12 mouse cellular contexts compared by ENCODE assay signal in genomic region chr14:48590426-48590825, GRCm38 (mm10).
DNase-seq lines count a peak whose midpoint lies in the region; ATAC-seq and TF ChIP-seq lines count a peak whose summit lies in the region.
"Had no signal": no experiment of that assay in that cellular context is flagged by ENCODE, and none has a peak within 500 bp of the region (broad histone marks: within the 10 kb centered on the region; RNA-seq: fewer than 3 reads in every experiment).

No protein-coding gene starts in this region.

- WGBS in heart, embryonic 15.5 days = 33% methylated on average over 14 of the region's 14 CpGs

- H3K27me3 ChIP-seq in heart, embryonic 15.5 days = no peaks in the 10 kb centered on the region
- H3K27me3 ChIP-seq: neural tube, embryonic 15.5 days had no signal

- no peaks in the 10 kb centered on the region for H3K36me3 ChIP-seq in heart, embryonic 15.5 days
- H3K36me3 ChIP-seq: neural tube, embryonic 15.5 days had no signal

- H3K9me3 ChIP-seq in heart, embryonic 15.5 days (replicated peaks) = no peaks in the 10 kb centered on the region
- H3K9me3 ChIP-seq: neural tube, embryonic 15.5 days had no signal

- intact Hi-C loops in heart, postnatal 25 days (cut with DNase I) = no loop called here

- H3K9ac ChIP-seq in heart, embryonic 15.5 days = no peak overlapping the region
- H3K9ac ChIP-seq: neural tube, embryonic 15.5 days had no signal

- H3K27ac ChIP-seq in heart, embryonic 15.5 days = no peak overlapping the region
- H3K27ac ChIP-seq: kidney, postnatal 0 days; neural tube, embryonic 15.5 days had no signal

- ATAC-seq in heart, embryonic 15.5 days (replicated peaks; ENCODE audit: insufficient number of reproducible peaks, insufficient read depth, low FRiP score, low read depth) = 0 out of 2 replicates have a peak, but pooled peaks have one; percentile 4
- ATAC-seq: CD4-positive, CD25-positive, alpha-beta regulatory T cell, adult 4 months had no signal

- H3K4me3 ChIP-seq in heart, embryonic 15.5 days = peak overlapping the region; percentile 38
- H3K4me3 ChIP-seq: neural tube, embryonic 15.5 days had no signal

- peak overlapping the region; percentile 62 for H3K4me2 ChIP-seq in heart, embryonic 15.5 days
- H3K4me2 ChIP-seq: neural tube, embryonic 15.5 days had no signal

- peaks cover 11% of the 10 kb centered on the region for H3K4me1 ChIP-seq in heart, embryonic 15.5 days (replicated peaks)

- no peak for TF ChIP-seq CTCF in brain, embryonic 14.5 days (IDR thresholded peaks at IDR 0.05; ENCODE audit: borderline replicate concordance, extremely low read depth, insufficient read depth, insufficient read length)

- DNase-seq in heart, adult 11 months = peak; percentile 79
- no peak for DNase-seq in heart, postnatal 25 days (ENCODE audit: low spot score)
- DNase-seq in 416B (ENCODE audit: low read depth) (peak; percentile 24), MN1 (ENCODE audit: low spot score) (no peak)
- DNase-seq in brain, embryonic 14.5 days (ENCODE audit: low read depth) = peak; percentile 31
- no peak for DNase-seq in Muller cell, postnatal 12 days (ENCODE audit: inconsistent ontology term)
- no peak for DNase-seq in cerebellum, postnatal 14 days
- DNase-seq: cerebellum, adult 2 months had no signal

- no peak for TF ChIP-seq POLR2A in brain, embryonic 14.5 days (IDR thresholded peaks at IDR 0.05; ENCODE audit: borderline replicate concordance, extremely low read depth, insufficient read depth, insufficient read length, poor library complexity, severe bottlenecking)

Comparison
In these comparisons a context has a peak if more than half of its experiments do, and no peak if none do; other contexts are left out.
1. DNase-seq: peak in heart, adult 11 months (single experiment), 416B (single experiment) and brain, embryonic 14.5 days (single experiment); none in heart, postnatal 25 days (single experiment), Muller cell, postnatal 12 days (single experiment), MN1 (single experiment) and cerebellum, postnatal 14 days (0 of 2).